Mouse (Mus musculus): Measurements from ENCODE around the gene Vmn1r56. TPM values are rescaled to one million over a fixed set of nuclear protein-coding genes. Genes with fewer than 3 reads are reported as not detected.
"Not testable (repeated sequence)": the region's sequence is repeated elsewhere in the genome, so short reads cannot be mapped to it uniquely, and the experiment has no call there.

The Vmn1r56 gene
- not detected in 2 replicates for polyA plus RNA-seq (2015; fragmentation: Nextera tagmentation; extraction: Ambion mirVana)

- not testable (repeated sequence) for H3K9me3 ChIP-seq (replicated peaks); H3K27ac ChIP-seq; H3K4me2 ChIP-seq; H3K27me3 ChIP-seq; H3K4me3 ChIP-seq (replicated peaks); H3K9ac ChIP-seq; H3K36me3 ChIP-seq; ATAC-seq (replicated peaks; ENCODE audit: low FRiP score); H3K4me1 ChIP-seq
Observed at GRCm38 (mm10) chr7:5196647-5197046, at the start of gene Vmn1r56. Vmn1r56 (minus strand) TSS chr7:5196747.

DNA sequence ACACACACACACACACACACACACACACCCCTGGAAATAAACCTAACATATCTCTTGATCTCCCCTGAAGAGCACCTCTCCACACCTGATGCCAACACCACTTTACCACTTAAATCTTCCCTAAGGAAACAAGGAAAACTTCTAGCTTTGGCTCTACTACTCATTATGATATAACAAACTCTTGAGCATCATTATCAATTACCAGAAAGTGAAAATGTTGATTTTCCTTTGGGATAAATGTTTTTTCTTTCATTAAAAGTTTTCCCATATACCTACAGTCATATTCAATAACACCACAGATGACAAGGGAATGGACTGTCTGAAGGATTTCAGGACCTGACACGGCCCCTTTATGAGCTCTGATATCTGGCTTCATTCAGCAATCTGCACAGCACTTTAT, 21.6 kb upstream of the Vmn1r56 start, which contains the start of gene Vmn1r57:
Vmn1r57 (plus strand) TSS at position 301 of the 400 bp plus-strand sequence.
- H3K9me3 ChIP-seq (replicated peaks); H3K36me3 ChIP-seq; H3K27me3 ChIP-seq; ATAC-seq (replicated peaks; ENCODE audit: low FRiP score); H3K4me2 ChIP-seq; H3K4me1 ChIP-seq; H3K27ac ChIP-seq; H3K4me3 ChIP-seq (replicated peaks); H3K9ac ChIP-seq: not testable (repeated sequence)
- 62% methylated on average over 1 of the region's 1 CpGs for WGBS

- not testable (repeated sequence) for H3K36me3 ChIP-seq; ATAC-seq (replicated peaks; ENCODE audit: low FRiP score); H3K4me3 ChIP-seq (replicated peaks); H3K9ac ChIP-seq; H3K4me2 ChIP-seq; H3K4me1 ChIP-seq; H3K9me3 ChIP-seq (replicated peaks); H3K27me3 ChIP-seq; H3K27ac ChIP-seq
Observed at GRCm38 (mm10) chr7:5149570-5149969, 47.0 kb downstream of the Vmn1r56 start, which contains the start of gene Vmn1r55. Vmn1r55 (minus strand) TSS chr7:5149670.

Other genes starting within 250 kb of the Vmn1r56 start
- gene Sbk2, start 232.3 kb downstream of the Vmn1r56 start, polyA plus RNA-seq (2015; fragmentation: Nextera tagmentation; extraction: Ambion mirVana): 0.19 and 0.27 TPM in 2 replicates
- not detected in 2 replicates for gene Sbk3, start 225.6 kb downstream of the Vmn1r56 start, polyA plus RNA-seq (2015; fragmentation: Nextera tagmentation; extraction: Ambion mirVana)
- 36.7 and 39.9 TPM in 2 replicates for gene Zfp579, start 200.6 kb downstream of the Vmn1r56 start, polyA plus RNA-seq (2015; fragmentation: Nextera tagmentation; extraction: Ambion mirVana)
- 10.4 and 12.7 TPM in 2 replicates for gene Zfp524, start 182.3 kb downstream of the Vmn1r56 start, polyA plus RNA-seq (2015; fragmentation: Nextera tagmentation; extraction: Ambion mirVana)
- 46.5 and 53.1 TPM in 2 replicates for gene Fiz1, start 182.1 kb downstream of the Vmn1r56 start, polyA plus RNA-seq (2015; fragmentation: Nextera tagmentation; extraction: Ambion mirVana)
- gene Gm44973, start 181.3 kb downstream of the Vmn1r56 start, polyA plus RNA-seq (2015; fragmentation: Nextera tagmentation; extraction: Ambion mirVana): 1.6 and 2.5 TPM in 2 replicates
- gene Zfp865, start 176.4 kb downstream of the Vmn1r56 start, polyA plus RNA-seq (2015; fragmentation: Nextera tagmentation; extraction: Ambion mirVana): 7.2 and 7.6 TPM in 2 replicates
- gene Ccdc106, start 176.2 kb downstream of the Vmn1r56 start, polyA plus RNA-seq (2015; fragmentation: Nextera tagmentation; extraction: Ambion mirVana): 24.9 and 27.0 TPM in 2 replicates
- not detected in 2 replicates for gene 4632433K11Rik, start 162.6 kb downstream of the Vmn1r56 start, polyA plus RNA-seq (2015; fragmentation: Nextera tagmentation; extraction: Ambion mirVana)
- gene Zfp784, start 158.3 kb downstream of the Vmn1r56 start, polyA plus RNA-seq (2015; fragmentation: Nextera tagmentation; extraction: Ambion mirVana): 6.3 and 6.4 TPM in 2 replicates
- gene Zfp580, start 145.2 kb downstream of the Vmn1r56 start, polyA plus RNA-seq (2015; fragmentation: Nextera tagmentation; extraction: Ambion mirVana): 36.2 and 41.0 TPM in 2 replicates
- gene U2af2, start 134.6 kb downstream of the Vmn1r56 start, polyA plus RNA-seq (2015; fragmentation: Nextera tagmentation; extraction: Ambion mirVana): 145 and 152 TPM in 2 replicates
- 55.5 and 62.2 TPM in 2 replicates for gene Epn1, start 116.5 kb downstream of the Vmn1r56 start, polyA plus RNA-seq (2015; fragmentation: Nextera tagmentation; extraction: Ambion mirVana)
- gene Rfpl4, start 79.8 kb downstream of the Vmn1r56 start, polyA plus RNA-seq (2015; fragmentation: Nextera tagmentation; extraction: Ambion mirVana): not detected in 2 replicates
- 0.54 TPM in 1 of 2 replicates, not detected in the other for gene Rasl2-9, start 70.8 kb downstream of the Vmn1r56 start, polyA plus RNA-seq (2015; fragmentation: Nextera tagmentation; extraction: Ambion mirVana)
- gene Vmn1r55, start 47.1 kb downstream of the Vmn1r56 start, polyA plus RNA-seq (2015; fragmentation: Nextera tagmentation; extraction: Ambion mirVana): not detected in 2 replicates
- gene Vmn1r57, start 21.7 kb upstream of the Vmn1r56 start, polyA plus RNA-seq (2015; fragmentation: Nextera tagmentation; extraction: Ambion mirVana): not detected in 2 replicates
- not detected in 2 replicates for gene Gm5065, start 153.8 kb upstream of the Vmn1r56 start, polyA plus RNA-seq (2015; fragmentation: Nextera tagmentation; extraction: Ambion mirVana)
- not detected in 2 replicates for gene Nlrp2, start 154.3 kb upstream of the Vmn1r56 start, polyA plus RNA-seq (2015; fragmentation: Nextera tagmentation; extraction: Ambion mirVana)
- not detected in 2 replicates for gene Vmn1r58, start 216.6 kb upstream of the Vmn1r56 start, polyA plus RNA-seq (2015; fragmentation: Nextera tagmentation; extraction: Ambion mirVana)